Mouse (Mus musculus) liver, embryonic 14.5 days (tissue): Measurements from ENCODE around the gene Pla2g10. TPM values are rescaled to one million over a fixed set of nuclear protein-coding genes. Genes with fewer than 3 reads are reported as not detected.
"Not testable (repeated sequence)": the region's sequence is repeated elsewhere in the genome, so short reads cannot be mapped to it uniquely, and the experiment has no call there.

Source experiments
- ATAC-seq: fragments of 200-750 bp; cut with Nextera tagmentation; 2 replicates; pipeline ENCODE4 v1.8.0; 2017; ENCODE audit warnings: moderate number of reproducible peaks, mild to moderate bottlenecking, moderate library complexity; ENCODE audit not compliant: insufficient read depth
- DNase-seq, 3 experiments: peaks; one replicate each; pipeline ENCODE4 v3.0.0-alpha.2; 2012 to 2013; ENCODE audit warnings: low read depth in 3 of 3, low spot score in 3 of 3
- H3K27ac ChIP-seq: fragments of 300-500 bp; sonication (generic); 2 replicates; pipeline ENCODE4 v1.5.1; 2014; ENCODE audit warnings: moderate library complexity, mild to moderate bottlenecking, control low read depth, inconsistent platforms
- H3K27me3 ChIP-seq: fragments of 300-500 bp; sonication (generic); 2 replicates; pipeline ENCODE4 v1.6.1; 2014; ENCODE audit warnings: mild to moderate bottlenecking, low read length, moderate library complexity; ENCODE audit not compliant: control insufficient read depth, insufficient read depth
- H3K36me3 ChIP-seq: fragments of 300-500 bp; sonication (generic); replicated peaks from 2 replicates; pipeline ENCODE4 v1.6.1; 2014; ENCODE audit warnings: low read depth; ENCODE audit not compliant: control insufficient read depth, insufficient read depth
- H3K4me1 ChIP-seq, 2 experiments: fragments of 200-500 bp in 1 of 2; fragments of 300-500 bp in 1 of 2; sonication (generic) in 1 of 2; replicated peaks; 2 replicates each; pipeline ENCODE4 v1.6.1; 2012 to 2014; ENCODE audit warnings: antibody characterized with exemption in 1 of 2, inconsistent platforms in 1 of 2, low read length in 1 of 2; ENCODE audit not compliant: control insufficient read depth in 2 of 2, insufficient read depth in 2 of 2
- H3K4me2 ChIP-seq: fragments of 300-500 bp; sonication (generic); 2 replicates; pipeline ENCODE4 v1.6.1; 2014; ENCODE audit warnings: low read depth, mild to moderate bottlenecking, control low read depth, moderate library complexity
- H3K4me3 ChIP-seq, 2 experiments: fragments of 200-500 bp in 1 of 2; fragments of 300-500 bp in 1 of 2; sonication (generic) in 1 of 2; 2 replicates each; pipeline ENCODE4 v1.5.1; 2012 to 2014; ENCODE audit warnings: low read depth in 2 of 2, low read length in 2 of 2, mild to moderate bottlenecking in 2 of 2, control low read depth in 1 of 2, inconsistent platforms in 1 of 2, moderate library complexity in 1 of 2; ENCODE audit not compliant: insufficient read depth in 1 of 2
- H3K9ac ChIP-seq: fragments of 300-500 bp; sonication (generic); replicated peaks from 2 replicates; pipeline ENCODE4 v1.6.1; 2014; ENCODE audit warnings: mild to moderate bottlenecking, control low read depth, moderate library complexity
- H3K9me3 ChIP-seq: fragments of 300-500 bp; sonication (generic); 2 replicates; pipeline ENCODE4 v1.6.1; 2016; ENCODE audit warnings: low read length, mixed read lengths; ENCODE audit not compliant: control insufficient read depth
- CTCF ChIP-seq: IDR thresholded peaks from 2 replicates; pipeline ENCODE4 v1.5.1; 2016; ENCODE audit warnings: antibody characterized with exemption, low read depth, control low read depth
- EP300 ChIP-seq: IDR thresholded peaks from 2 replicates; pipeline ENCODE4 v1.6.1; 2016; ENCODE audit warnings: antibody characterized with exemption, low read depth
- WGBS: fragments of 180-500 bp; shearing (Covaris S2); extraction: QIAGEN DNeasy Blood & Tissue Kit; methylation state at CpG from one replicate; pipeline ENCODE4 v1.1.7; 2014; ENCODE audit not compliant: insufficient replicate concordance; 5-methylcytosine and 5-hydroxymethylcytosine counted together
- polyA plus RNA-seq, 2 experiments: library from polyadenylated mRNA; depleted of rRNA in 1 of 2; stranded (reverse) in 1 of 2; unstranded in 1 of 2; fragments of >200 nt; fragmentation: Nextera tagmentation in 1 of 2; extraction: Ambion mirVana in 1 of 2; gene quantifications; 2 replicates each; pipeline versions ENCODE4 v1.2.1 to v1.2.3; 2012 to 2014

Pla2g10 gene
- polyA plus RNA-seq, 2 experiments = 0.20 TPM; not detected in 1

- TF ChIP-seq CTCF = no peak
- no peak for TF ChIP-seq EP300
- H3K27ac ChIP-seq = no peak overlapping the region
- H3K27me3 ChIP-seq = no peaks in the 10 kb centered on the region
- H3K4me2 ChIP-seq = no peak overlapping the region
- H3K4me3 ChIP-seq = no peak overlapping the region
- H3K4me1 ChIP-seq = no peaks in the 10 kb centered on the region
- no peaks in the 10 kb centered on the region for H3K9me3 ChIP-seq
- ATAC-seq (no peak), DNase-seq (no peak)
- H3K9ac ChIP-seq = no peak overlapping the region
- H3K36me3 ChIP-seq = no peaks in the 10 kb centered on the region
Observed at GRCm38 (mm10) chr16:13766367-13766766, 35.6 kb upstream of the Pla2g10 start.

- 60% methylated on average over 3 of the region's 3 CpGs for whole genome bisulfite sequencing
- Histone ChIP-seq H3K27me3 (no peaks in the 10 kb centered on the region), H3K9ac (no peak overlapping the region), H3K9me3 (no peaks in the 10 kb centered on the region), H3K4me2 (no peak overlapping the region), H3K4me1 (no peaks in the 10 kb centered on the region), H3K36me3 (no peaks in the 10 kb centered on the region), H3K27ac (no peak overlapping the region), H3K4me3 (no peak overlapping the region)
- DNase-seq (no peak), ATAC-seq (no peak)
- TF ChIP-seq CTCF = no peak
- TF ChIP-seq EP300 = no peak
Observed at GRCm38 (mm10) chr16:13764519-13764918, 33.7 kb upstream of the Pla2g10 start.

- H3K27ac ChIP-seq, H3K4me1 ChIP-seq, ATAC-seq, H3K9ac ChIP-seq, H3K4me2 ChIP-seq, DNase-seq, H3K36me3 ChIP-seq, H3K9me3 ChIP-seq, H3K4me3 ChIP-seq, H3K27me3 ChIP-seq: not testable (repeated sequence)
- WGBS = 90% methylated on average over 1 of the region's 1 CpGs
Observed at GRCm38 (mm10) chr16:13762807-13763206, 32.0 kb upstream of the Pla2g10 start.

GRCm38 (mm10) chr16:13757823-13758222 is 27.0 kb upstream of the Pla2g10 start:
- no peak for ATAC-seq
- WGBS = 69% methylated on average over 2 of the region's 2 CpGs
- TF ChIP-seq CTCF (no peak), EP300 (no peak)

GRCm38 (mm10) chr16:13754400-13755190 is 23.8 kb upstream of the Pla2g10 start:
- peaks cover 4% of the 10 kb centered on the region for H3K27me3 ChIP-seq
- DNase-seq = peak; percentile 77 to 80 (median 78)
- peak overlapping the region; percentile 58 to 67 for H3K4me3 ChIP-seq
- no peaks in the 10 kb centered on the region for H3K36me3 ChIP-seq
- peak overlapping the region; percentile 76 for H3K4me2 ChIP-seq
- no peak for TF ChIP-seq CTCF
- no peak for TF ChIP-seq EP300
- H3K9ac ChIP-seq = peak overlapping the region; percentile 21
- peaks cover 2 to 3% of the 10 kb centered on the region in 2 experiments; a peak in 1 of 4 replicates for H3K4me1 ChIP-seq
- under 1% methylated on average over 65 of the region's 65 CpGs for WGBS
- ATAC-seq = peak; percentile 98
- H3K9me3 ChIP-seq = no peaks in the 10 kb centered on the region
- no peak overlapping the region for H3K27ac ChIP-seq

More at GRCm38 (mm10) chr16:13757823-13758222, 27.0 kb upstream of the Pla2g10 start:
- Histone ChIP-seq H3K4me3 (no peak overlapping the region), H3K27me3 (peaks cover 4% of the 10 kb centered on the region), H3K4me1 (peaks cover 2 to 3% of the 10 kb centered on the region in 2 experiments; a peak in 1 of 4 replicates), H3K9me3 (no peaks in the 10 kb centered on the region), H3K9ac (no peak overlapping the region), H3K36me3 (no peaks in the 10 kb centered on the region), H3K4me2 (no peak overlapping the region), H3K27ac (no peak overlapping the region)
- no peak for DNase-seq
